Mouse (Mus musculus) adrenal gland, adult 18-20 months (tissue): Measurements from ENCODE around the gene Lyz2. TPM values are rescaled to one million over a fixed set of nuclear protein-coding genes. Genes with fewer than 3 reads are reported as not detected.
"Not testable (repeated sequence)": the region's sequence is repeated elsewhere in the genome, so short reads cannot be mapped to it uniquely, and the experiment has no call there.

Experiments
- DNase-seq, 2 experiments: peaks; one replicate each; pipeline ENCODE4 v3.0.0; 2021 to 2022; ENCODE audit warnings: low spot score in 2 of 2
- total RNA-seq, 2 experiments: library from RNA; stranded (reverse); gene quantifications; 1 replicate in 1 of 2; 2 replicates in 1 of 2; pipeline ENCODE4 v1.2.3; 2021

Lyz2 gene
- total RNA-seq, 2 experiments from 2014 or later = 173 to 444 TPM

DNA sequence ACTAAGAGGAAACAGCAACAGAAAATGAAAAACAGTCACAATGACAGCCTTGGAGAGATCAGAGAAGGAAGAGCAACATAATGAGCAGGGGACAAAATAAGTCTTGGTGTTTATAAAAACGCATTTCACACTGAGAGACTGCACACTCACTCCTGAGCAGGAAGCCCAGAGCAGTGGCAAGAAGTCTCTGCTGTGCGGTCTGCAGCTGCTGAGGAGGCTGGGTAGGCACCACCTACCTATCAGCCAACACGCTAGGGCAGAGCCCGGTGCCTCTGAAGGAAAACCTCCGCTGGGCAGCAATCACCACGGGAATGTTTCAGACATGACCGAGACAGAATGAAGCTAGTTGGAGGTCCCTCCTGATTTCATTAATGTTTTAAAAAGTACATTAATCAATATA, 3.5 kb upstream of the Lyz2 start:
- DNase-seq = not testable (repeated sequence)

DNA sequence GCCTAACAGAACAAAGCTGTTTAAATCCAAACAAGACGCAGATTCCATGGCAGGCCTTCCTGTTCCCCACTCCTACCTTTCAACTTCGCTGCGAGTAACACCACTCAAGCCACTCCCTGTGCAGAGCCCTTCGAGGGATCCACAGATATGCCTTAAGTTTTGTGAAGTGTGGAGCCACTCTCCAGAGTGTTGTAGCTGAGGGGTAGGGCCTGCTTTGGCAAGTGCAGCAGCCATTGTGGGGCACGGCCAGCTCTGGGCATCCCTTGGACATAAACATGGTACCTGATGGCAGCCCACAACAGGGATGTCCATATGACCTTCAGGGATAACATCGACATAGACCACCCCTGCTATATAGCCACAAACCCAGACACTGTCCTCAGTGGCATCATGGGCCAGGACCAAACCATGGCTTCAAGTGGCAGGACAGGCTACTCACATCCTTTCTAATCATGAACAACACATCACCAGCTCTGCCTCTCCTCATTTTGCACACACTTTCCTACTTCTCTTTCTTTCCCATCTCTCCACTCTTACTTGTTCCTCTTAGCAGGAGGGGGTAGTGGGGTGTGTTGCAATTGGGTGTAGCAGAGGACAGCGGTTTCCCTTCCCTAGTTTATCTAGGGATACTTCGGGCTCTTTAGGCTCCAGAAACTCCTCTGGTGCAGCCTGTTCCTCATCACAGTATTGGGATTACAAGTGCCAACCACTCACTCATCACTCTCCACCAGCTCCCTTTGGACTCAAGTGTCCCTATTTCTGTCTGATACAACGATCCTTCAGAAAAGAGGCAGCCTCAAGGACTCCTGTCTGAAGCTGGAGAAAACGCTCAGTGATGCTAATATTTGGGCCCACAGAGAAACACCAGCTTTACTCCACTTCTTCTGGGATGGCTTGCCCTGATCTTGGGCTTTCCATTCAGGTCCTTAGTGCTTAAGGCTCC, 2.7 kb upstream of the Lyz2 start:
- DNase-seq = no peak

DNA sequence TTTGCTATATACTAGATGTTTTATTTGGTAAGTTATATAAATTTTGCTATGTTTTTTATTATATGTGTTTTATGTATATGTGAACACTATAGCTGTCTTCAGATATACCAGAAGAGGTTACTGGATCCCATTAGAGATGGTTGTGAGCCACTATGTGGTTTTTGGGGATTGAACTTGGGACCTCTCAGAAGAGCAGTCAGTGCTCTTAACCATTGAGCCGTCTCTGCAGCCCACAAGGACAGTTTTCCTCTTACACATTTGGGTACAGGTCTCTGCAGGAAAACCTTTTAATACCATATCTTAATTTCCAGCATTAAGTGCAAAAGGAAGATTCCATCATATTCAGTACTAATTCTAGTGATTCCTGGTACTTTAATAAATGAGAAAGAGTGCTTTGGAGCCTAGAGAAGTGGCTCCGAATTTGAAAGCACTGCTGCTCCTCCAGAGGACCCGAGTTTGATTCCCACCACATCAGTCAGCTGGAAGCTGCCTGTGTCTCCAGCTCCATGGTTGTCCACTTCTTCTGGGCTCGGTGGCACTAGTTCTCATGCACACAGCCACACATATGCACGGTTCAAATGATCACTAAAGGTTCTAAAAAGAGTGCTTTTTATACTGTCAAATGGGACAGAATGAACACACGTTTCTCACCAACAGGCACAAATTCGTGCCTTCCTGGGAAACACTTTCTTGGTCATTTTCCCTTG, 1.9 kb upstream of the Lyz2 start:
- DNase-seq = no peak

DNA sequence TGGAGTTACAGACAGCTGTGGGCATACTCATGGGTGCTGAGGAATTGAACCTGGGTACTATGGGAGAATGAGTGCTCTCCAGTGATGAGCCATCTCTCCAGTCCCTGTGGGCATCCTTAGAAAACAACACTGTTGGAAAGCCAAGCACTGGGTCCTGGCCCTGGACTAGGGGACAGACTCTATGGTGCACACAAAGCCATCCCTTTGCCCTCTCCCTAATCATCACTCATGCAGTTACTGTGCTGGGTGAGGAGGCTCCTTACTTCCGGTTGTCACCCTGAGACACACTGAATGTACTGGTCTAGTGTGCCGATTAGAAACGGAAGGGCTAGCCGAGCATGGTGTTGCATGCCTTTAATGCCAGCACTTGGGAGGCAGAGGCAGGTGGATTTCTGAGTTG, 1.1 kb upstream of the Lyz2 start:
- DNase-seq = not testable (repeated sequence)

DNA sequence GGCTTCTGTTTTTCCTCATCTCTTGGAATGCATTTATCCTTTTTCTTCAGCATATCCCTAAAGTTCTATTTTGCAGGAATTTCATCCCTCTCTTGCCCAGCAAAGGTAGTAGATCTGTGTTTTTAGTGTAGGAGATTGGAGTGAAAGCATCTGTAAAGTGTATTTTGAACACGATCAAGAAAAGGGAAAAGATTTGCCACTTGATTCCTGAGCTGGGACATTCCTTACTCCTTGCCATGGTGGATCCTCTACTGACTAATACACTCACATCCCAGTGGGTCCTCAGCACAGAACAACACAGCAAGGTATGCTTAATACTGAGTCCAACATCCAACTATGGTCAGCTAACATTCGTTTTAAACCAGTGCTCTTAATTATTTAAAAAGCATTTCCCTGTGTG, 430 bp upstream of the Lyz2 start:
- DNase-seq = no peak

- no peak for DNase-seq
These were observed 670 bp downstream of the Lyz2 start for GRCm38 (mm10) chr10:117281381-117281920.

GRCm38 (mm10) chr10:117280000-117280399, 2.1 kb downstream of the Lyz2 start:
- no peak for DNase-seq

DNA sequence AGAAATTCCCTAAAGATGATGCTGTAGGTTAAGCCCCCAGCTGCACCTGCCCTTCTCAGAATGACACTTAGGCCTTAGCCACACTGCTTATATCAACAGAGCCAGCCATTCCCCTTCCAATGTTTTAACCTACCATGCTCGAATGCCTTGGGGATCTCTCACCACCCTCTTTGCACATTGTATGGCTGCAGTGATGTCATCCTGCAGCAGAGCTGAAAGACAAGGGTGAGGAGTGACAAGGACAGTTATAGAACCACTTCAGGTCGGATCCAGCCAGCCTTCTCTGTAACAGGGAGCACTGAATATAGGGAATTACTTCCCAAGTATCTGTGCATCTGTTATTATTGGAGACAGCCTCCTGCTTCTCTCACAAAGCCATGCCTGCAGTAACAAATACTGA, 3.6 kb downstream of the Lyz2 start:
- not testable (repeated sequence) for DNase-seq

GRCm38 (mm10) chr10:117277779-117278178, 4.3 kb downstream of the Lyz2 start:
- not testable (repeated sequence) for DNase-seq

- no peak for DNase-seq
These were observed 6.3 kb downstream of the Lyz2 start for GRCm38 (mm10) chr10:117275681-117276369.

DNA sequence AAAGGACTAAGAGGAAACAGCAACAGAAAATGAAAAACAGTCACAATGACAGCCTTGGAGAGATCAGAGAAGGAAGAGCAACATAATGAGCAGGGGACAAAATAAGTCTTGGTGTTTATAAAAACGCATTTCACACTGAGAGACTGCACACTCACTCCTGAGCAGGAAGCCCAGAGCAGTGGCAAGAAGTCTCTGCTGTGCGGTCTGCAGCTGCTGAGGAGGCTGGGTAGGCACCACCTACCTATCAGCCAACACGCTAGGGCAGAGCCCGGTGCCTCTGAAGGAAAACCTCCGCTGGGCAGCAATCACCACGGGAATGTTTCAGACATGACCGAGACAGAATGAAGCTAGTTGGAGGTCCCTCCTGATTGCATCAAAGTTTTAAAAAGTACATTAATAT, 7.5 kb downstream of the Lyz2 start:
- DNase-seq = not testable (repeated sequence)

DNA sequence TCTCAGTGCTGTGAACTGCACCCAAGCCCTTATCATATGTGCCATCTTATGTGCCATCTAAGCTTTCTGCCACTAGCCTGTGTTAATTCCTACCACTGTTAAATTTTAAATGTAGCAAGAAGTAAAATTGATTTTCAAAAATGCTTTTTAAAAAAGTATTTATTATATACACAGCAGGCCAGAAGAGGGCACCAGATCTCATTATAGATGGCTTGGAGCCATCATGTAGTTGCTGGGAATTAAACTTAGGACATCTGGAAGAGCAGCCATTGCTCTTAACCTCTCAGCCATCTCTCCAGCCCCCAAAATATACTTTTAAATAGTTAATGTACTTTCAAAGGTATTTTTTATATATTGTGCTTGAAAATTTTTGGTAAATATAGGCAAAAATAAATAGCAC, 10.1 kb downstream of the Lyz2 start:
- no peak for DNase-seq

DNA sequence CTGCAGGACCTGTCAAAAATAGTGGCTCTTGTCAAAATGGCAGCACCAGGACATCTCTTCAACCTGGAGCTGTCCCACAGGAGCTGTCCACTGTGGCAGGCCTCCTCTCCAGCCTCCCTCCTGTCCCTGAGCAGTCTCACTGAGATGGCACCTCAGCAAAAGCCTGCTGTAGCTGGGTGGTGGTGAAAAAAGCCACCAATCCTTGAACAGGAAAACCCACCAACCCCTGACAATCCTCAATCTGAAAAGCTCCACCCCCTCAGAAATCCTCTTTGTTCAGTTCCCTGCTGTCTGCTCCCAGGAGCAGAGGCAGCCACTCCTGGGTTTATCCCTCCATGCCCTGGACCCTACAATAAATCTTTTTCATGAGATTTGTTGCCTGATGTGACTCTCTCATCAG, 22.3 kb downstream of the Lyz2 start:
- no peak for DNase-seq

- no peak for DNase-seq
These were observed 43.5 kb downstream of the Lyz2 start, which contains the start of gene 9530003J23Rik for GRCm38 (mm10) chr10:117238603-117239002. Gene 9530003J23Rik (minus strand): TSS chr10:117238703.

GRCm38 (mm10) chr10:117235866-117236265, 46.3 kb downstream of the Lyz2 start:
- DNase-seq = no peak

DNA sequence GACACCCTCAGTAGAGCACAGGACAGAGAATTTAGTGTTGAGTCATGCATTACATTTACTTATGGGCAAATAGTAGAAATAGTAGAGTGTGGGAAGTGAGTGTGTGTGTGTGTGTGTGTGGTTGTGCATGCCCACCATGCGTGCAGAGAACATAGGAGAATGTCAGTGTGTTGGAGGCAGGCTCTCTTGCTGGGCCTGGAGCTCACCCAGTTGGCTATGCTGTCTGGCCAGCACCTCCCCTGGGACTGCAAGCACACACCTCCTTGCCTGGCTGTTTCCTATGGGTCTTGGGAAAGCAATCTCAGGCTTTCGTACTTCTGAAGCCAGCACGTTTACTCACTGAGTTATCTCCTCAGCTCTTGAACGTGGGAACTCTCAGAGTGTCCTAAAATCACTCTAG, 47.3 kb downstream of the Lyz2 start:
- no peak for DNase-seq

- DNase-seq = no peak
These were observed 52.3 kb downstream of the Lyz2 start for GRCm38 (mm10) chr10:117229826-117230225.
